Mouse (Mus musculus): ENCODE results near the gene Dnajc17. TPM values are rescaled to one million over a fixed set of nuclear protein-coding genes. Genes with fewer than 3 reads are reported as not detected.

The Dnajc17 gene
- polyA plus RNA-seq (2012; rRNA removed) = 2.9 and 3.2 TPM in 2 replicates

GRCm38 (mm10) chr2:119208344-119209175, at the start of gene Dnajc17, which contains the start of gene Zfyve19:
TSS of gene Dnajc17 (minus strand) at chr2:119208795.
TSS of gene Zfyve19 (plus strand) at chr2:119208617.

DNA sequence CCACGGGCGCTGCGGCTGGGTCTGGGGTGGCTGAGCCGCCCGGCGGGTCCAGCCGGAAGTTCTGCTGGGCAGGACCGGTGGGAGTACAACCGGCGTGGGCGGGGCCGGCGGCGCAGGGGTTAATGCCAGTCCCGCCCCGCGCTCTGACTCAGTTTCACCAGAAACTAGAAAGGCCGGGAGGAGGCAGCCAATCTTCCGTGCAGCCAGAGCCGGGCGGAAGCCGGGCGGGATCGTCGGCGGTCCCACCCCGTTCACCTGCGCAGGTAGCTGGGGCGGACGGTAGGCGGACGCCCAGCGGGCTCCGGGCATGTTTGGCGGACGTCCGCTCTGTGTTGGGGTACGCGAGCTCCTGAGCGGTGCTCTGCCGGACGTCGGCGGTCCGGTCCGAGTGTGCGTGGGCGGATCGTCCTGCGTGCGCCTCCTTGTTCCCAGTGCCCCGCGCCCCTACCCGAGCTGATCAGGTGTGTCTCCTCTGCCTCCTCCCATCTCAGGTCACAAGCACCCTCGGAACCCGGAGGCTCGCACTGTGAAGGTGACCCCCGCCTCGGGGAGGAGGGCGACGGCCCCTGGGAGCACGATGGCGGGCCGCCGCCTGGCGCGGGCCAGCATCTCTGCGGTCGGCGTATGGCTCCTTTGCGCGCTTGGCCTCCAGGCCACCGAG, 28.7 kb upstream of the Dnajc17 start, which contains the start of gene Spint1:
Gene Spint1, plus strand, starts transcription at position 153 of the 661 bp plus-strand sequence.

DNA sequence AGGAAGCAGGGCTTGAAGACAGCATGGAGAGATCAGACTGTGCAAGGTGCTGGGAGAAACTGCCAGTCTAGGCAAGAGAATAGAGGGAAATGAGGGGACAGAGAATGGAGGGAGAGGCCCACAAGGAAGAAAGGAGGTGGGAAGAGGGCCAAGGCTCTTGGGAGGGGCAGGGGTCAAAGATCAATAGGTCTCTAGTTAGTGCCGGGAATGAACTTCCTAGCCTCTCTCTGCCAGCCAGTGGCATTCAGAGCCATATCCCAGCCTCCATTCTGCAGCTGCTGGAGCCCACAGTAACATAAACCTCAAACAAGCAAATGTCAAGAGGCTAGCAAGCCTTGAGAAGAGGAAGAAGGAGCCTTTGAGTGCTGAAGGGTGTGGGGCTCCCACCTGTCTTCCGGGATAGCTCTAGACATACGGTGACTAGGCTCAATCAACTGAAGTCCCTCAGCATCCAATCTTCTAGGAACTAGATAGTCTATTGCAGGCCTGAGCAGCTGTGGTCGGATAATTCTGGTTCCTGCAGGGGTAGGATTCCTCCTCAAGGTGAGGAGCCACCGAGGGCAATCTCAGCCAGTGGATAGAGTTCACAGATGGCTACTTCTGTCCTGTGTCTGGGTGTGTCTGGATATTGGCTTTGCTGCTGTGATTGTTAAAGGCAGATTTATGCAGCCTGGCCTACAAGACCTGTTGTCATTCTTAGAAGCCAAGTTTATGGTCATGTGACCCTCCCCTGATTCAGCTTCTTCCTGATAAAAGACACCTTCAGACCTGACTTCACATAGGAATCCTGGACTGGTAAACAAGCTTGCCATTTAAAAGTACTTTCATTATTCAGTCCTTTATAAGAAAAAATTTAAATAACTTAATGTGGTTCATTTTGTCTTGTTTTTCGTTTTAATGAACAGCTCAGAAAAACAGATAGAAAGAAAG, 21.4 kb upstream of the Dnajc17 start, which contains the start of gene Ppp1r14d:
Gene Ppp1r14d, minus strand, starts transcription at position 132 of the 930 bp plus-strand sequence.

GRCm38 (mm10) chr2:119173991-119174651, 34.5 kb downstream of the Dnajc17 start, which contains the start of gene Gm14137:
TSS of gene Gm14137 (plus strand) at chr2:119174509.

DNA sequence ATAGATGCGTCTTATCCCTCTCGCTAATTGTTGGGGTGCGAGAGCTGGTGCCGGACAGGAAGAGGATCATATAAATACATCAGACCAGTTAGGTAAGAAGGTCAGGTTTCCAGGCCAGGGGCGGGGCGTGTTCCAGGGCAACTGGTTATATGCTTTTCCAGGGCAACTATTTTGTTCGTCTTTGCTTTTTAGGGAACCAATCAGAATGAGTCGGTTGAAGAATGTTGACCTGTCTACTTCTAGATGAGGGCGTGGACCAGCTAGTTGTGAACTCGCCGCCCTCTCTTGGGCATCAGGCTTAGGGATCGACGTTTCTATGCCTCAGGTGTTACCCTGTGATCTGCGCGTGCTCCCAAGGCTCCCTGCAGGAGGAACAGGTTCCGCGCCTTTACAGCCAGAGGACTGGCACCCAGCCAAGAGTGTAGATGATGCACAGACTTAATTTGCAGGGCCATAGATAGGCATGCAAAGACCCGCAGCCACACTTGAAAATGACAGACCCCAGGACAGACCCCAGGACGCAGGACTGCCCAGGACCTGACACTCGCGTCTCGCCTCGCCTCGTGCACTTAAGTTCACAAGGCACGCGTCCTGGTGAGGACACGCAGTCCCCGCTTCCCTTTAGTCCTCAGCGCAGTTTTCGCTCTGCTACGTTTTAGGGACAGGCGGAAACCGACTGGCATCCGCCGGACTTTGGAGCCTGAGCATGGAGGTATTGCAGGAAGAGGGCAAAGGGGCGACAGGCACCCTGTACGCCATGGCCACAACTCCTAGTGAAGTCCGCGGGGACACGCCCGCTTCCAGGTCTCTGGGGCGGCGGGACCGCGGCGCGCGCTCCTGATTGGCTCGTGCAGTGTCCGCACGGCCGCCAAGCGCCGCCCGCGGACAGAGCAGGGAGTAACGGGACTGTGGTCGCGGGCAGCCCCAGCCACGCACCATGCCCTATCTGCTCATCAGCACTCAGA, 41.4 kb downstream of the Dnajc17 start, which contains the start of gene Gchfr:
Gene Gchfr, plus strand, starts transcription at position 873 of the 965 bp plus-strand sequence.

GRCm38 (mm10) chr2:119156681-119157572, 51.7 kb downstream of the Dnajc17 start, which contains the start of gene Rmdn3:
TSS of gene Rmdn3 (minus strand) at chr2:119157034.

Other genes starting within 250 kb of the Dnajc17 start
- gene Ccdc32, start 179.4 kb downstream of the Dnajc17 start, polyA plus RNA-seq (2012; rRNA removed) = 12.2 and 16.1 TPM in 2 replicates
- gene Rpusd2, start 174.0 kb downstream of the Dnajc17 start, polyA plus RNA-seq (2012; rRNA removed) = 3.6 and 3.7 TPM in 2 replicates
- 0.27 and 0.31 TPM in 2 replicates for gene Knl1, start 161.7 kb downstream of the Dnajc17 start, polyA plus RNA-seq (2012; rRNA removed)
- gene Rad51, start 96.0 kb downstream of the Dnajc17 start, polyA plus RNA-seq (2012; rRNA removed) = 4.4 and 5.0 TPM in 2 replicates
- 26.5 and 34.7 TPM in 2 replicates for gene Rmdn3, start 51.8 kb downstream of the Dnajc17 start, polyA plus RNA-seq (2012; rRNA removed)
- gene Gchfr, start 41.0 kb downstream of the Dnajc17 start, polyA plus RNA-seq (2012; rRNA removed) = 15.7 and 18.9 TPM in 2 replicates
- gene Gm14137, start 34.3 kb downstream of the Dnajc17 start, polyA plus RNA-seq (2012; rRNA removed) = 0.47 and 0.71 TPM in 2 replicates
- gene Zfyve19, start 178 bp downstream of the Dnajc17 start, polyA plus RNA-seq (2012; rRNA removed) = 42.7 and 54.3 TPM in 2 replicates
- 144 and 175 TPM in 2 replicates for gene Ppp1r14d, start 21.1 kb upstream of the Dnajc17 start, polyA plus RNA-seq (2012; rRNA removed)
- 184 and 201 TPM in 2 replicates for gene Spint1, start 28.6 kb upstream of the Dnajc17 start, polyA plus RNA-seq (2012; rRNA removed)
- 1.8 and 3.2 TPM in 2 replicates for gene Rhov, start 62.5 kb upstream of the Dnajc17 start, polyA plus RNA-seq (2012; rRNA removed)
- gene Vps18, start 79.9 kb upstream of the Dnajc17 start, polyA plus RNA-seq (2012; rRNA removed) = 22.5 and 26.7 TPM in 2 replicates
- 19.7 and 19.8 TPM in 2 replicates for gene Dll4, start 117.0 kb upstream of the Dnajc17 start, polyA plus RNA-seq (2012; rRNA removed)
- gene Chac1, start 142.4 kb upstream of the Dnajc17 start, polyA plus RNA-seq (2012; rRNA removed) = 3.1 and 4.5 TPM in 2 replicates